Mouse (Mus musculus) hindbrain, embryonic 13.5 days (tissue): ENCODE data around the gene Pdk2. TPM values are rescaled to one million over a fixed set of nuclear protein-coding genes. Genes with fewer than 3 reads are reported as not detected.

Source experiments
- ATAC-seq: fragments of 200-750 bp; cut with Nextera tagmentation; 2 replicates; pipeline ENCODE4 v1.8.0; 2017; ENCODE audit warnings: moderate TSS enrichment; ENCODE audit not compliant: low FRiP score
- H3K27ac ChIP-seq: fragments of 300-500 bp; sonication (generic); 2 replicates; pipeline ENCODE4 v1.5.1; 2015; ENCODE audit warnings: inconsistent platforms, mild to moderate bottlenecking, moderate library complexity
- H3K27me3 ChIP-seq: fragments of 300-500 bp; sonication (generic); 2 replicates; pipeline ENCODE4 v1.6.1; 2015; ENCODE audit warnings: mild to moderate bottlenecking, inconsistent platforms
- H3K36me3 ChIP-seq: fragments of 300-500 bp; sonication (generic); 2 replicates; pipeline ENCODE4 v1.6.1; 2015; ENCODE audit warnings: mild to moderate bottlenecking, inconsistent platforms
- H3K4me1 ChIP-seq: fragments of 300-500 bp; sonication (generic); replicated peaks from 2 replicates; pipeline ENCODE4 v1.6.1; 2015; ENCODE audit warnings: inconsistent platforms
- H3K4me2 ChIP-seq: fragments of 300-500 bp; sonication (generic); 2 replicates; pipeline ENCODE4 v1.6.1; 2015; ENCODE audit warnings: inconsistent platforms, mild to moderate bottlenecking, moderate library complexity
- H3K4me3 ChIP-seq: fragments of 300-500 bp; sonication (generic); 2 replicates; pipeline ENCODE4 v1.5.1; 2015; ENCODE audit warnings: mild to moderate bottlenecking, inconsistent platforms
- H3K9ac ChIP-seq: fragments of 300-500 bp; sonication (generic); 2 replicates; pipeline ENCODE4 v1.6.1; 2015; ENCODE audit warnings: mild to moderate bottlenecking, inconsistent platforms
- H3K9me3 ChIP-seq: fragments of 300-500 bp; sonication (generic); 2 replicates; pipeline ENCODE4 v1.6.1; 2016; ENCODE audit warnings: inconsistent platforms
- WGBS: fragments of 180-500 bp; shearing (Covaris S2); methylation state at CpG from one replicate; pipeline ENCODE4 v1.1.7; 2015; 5-methylcytosine and 5-hydroxymethylcytosine counted together
- polyA plus RNA-seq: library from polyadenylated mRNA; unstranded; fragments of >200 nt; fragmentation: Nextera tagmentation; extraction: Ambion mirVana; gene quantifications from 2 replicates; pipeline ENCODE4 v1.2.1, GENCODE M21; 2015

Pdk2 gene
- polyA plus RNA-seq, 1 experiment from 2014 or later, result 24.2 TPM

DNA sequence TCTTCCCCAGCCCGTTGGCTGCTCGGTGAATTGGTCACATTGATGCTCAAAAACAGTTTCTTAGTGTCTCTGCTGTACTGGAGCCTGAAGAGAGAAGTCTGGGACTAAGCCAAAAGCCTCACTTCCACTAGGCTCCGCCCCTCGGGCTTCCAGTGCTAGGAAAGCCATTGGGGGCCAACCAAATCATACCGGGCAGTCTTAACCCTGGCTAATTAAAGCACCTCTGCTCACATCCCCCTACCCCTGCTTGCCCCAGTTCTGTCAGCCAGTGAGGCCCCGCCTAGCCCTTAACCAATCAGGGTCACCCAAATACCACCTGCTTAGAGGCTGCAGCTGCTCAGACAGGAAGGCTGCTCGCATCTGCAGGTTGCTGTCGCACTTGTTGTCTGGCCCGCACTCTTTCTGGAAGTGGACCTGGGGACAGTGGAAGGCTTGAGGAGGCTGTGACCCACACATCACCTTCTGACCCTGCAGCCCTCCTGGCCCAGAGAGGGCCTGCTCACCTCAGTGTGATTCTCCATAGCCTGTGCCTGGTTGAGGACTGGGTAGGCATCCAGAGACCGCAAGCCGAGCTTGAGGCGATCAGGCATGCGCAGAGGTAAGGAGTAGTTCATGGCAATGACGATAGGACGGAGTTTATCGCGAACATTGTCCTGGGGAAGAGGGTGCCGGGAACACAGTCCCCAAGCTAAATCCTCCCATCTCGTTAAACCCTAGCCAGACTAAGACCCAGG is 15.8 kb upstream of the Pdk2 start:
- 30% methylated on average over 19 of the region's 19 CpGs for WGBS
- Histone ChIP-seq H3K4me2 (no peak overlapping the region), H3K9ac (no peak overlapping the region), H3K4me1 (peaks cover 7% of the 10 kb centered on the region; the same call in 1 of the 2 replicates), H3K4me3 (no peak overlapping the region), H3K36me3 (peaks cover 71% of the 10 kb centered on the region), H3K27ac (no peak overlapping the region), H3K9me3 (no peaks in the 10 kb centered on the region), H3K27me3 (peaks cover 29% of the 10 kb centered on the region)
- ATAC-seq, result no peak

DNA sequence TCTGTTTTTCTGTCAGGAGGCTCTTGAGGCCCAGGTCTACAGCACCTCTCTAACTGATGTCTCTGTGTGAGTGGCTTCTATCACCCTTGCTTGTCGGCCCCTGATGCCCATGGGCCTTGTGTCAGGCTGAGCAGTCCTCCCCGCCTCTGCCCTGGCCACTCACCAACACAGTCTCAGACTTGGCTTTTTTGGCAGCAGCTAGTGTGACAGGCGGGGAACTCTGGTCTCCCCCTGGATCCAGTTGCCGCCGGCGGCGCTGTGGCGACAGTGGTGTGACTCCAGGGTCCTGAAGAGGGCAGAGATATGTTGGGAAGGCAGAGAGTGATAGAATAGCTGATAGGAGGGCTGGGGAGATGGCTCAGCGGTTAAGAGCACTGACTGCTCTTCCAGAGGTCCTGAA is 11.9 kb upstream of the Pdk2 start:
- no peak for ATAC-seq
- peaks cover 7% of the 10 kb centered on the region; the same call in 1 of the 2 replicates for H3K4me1 ChIP-seq
- peaks cover 26% of the 10 kb centered on the region for H3K27me3 ChIP-seq
- H3K4me2 ChIP-seq, result no peak overlapping the region
- H3K27ac ChIP-seq, result no peak overlapping the region
- no peak overlapping the region for H3K4me3 ChIP-seq
- H3K36me3 ChIP-seq, result peaks cover 59% of the 10 kb centered on the region
- 84% methylated on average over 9 of the region's 9 CpGs for WGBS
- no peak overlapping the region for H3K9ac ChIP-seq
- H3K9me3 ChIP-seq, result no peaks in the 10 kb centered on the region

DNA sequence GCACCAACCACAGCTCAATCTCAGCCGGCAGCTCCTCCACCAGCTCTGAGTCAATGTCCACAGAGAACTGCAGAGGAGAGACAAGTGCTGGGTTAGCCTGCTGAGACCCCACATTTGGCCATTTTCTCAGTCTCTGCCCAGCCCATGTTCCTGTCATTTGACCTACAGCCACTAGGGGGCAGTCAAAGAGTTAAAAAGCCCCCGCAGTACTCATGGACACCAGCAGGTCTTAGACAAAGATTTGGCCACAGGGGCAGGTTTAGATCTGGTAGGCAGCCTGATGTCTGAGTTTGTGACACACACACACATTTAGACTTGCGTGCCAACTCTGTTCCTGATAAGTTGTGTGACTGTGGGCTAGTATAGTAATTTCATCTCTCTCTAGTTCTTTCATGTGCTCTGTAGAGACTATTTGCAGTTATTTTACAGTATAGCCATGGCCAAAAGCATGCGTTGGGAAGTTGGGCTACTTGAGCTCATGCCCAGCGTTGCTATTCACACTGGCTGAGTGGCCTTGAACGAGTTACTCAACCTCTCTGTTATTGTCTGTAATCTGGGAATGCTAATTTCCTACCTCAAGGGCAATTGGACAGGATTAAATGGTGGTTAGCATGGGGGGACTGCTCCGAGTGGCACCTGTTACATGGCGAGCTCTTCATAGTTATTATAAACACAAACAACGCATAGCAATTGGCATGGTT is 6.0 kb upstream of the Pdk2 start:
- peaks cover 5% of the 10 kb centered on the region for H3K4me1 ChIP-seq
- ATAC-seq, result peak; percentile 58
- H3K9me3 ChIP-seq, result no peaks in the 10 kb centered on the region
- no peak overlapping the region for H3K4me2 ChIP-seq
- peaks cover 26% of the 10 kb centered on the region for H3K36me3 ChIP-seq
- peaks cover 10% of the 10 kb centered on the region; the same call in 1 of the 2 replicates for H3K27me3 ChIP-seq
- H3K4me3 ChIP-seq, result no peak overlapping the region
- H3K9ac ChIP-seq, result no peak overlapping the region
- H3K27ac ChIP-seq, result no peak overlapping the region
- WGBS, result 60% methylated on average over 9 of the region's 9 CpGs

DNA sequence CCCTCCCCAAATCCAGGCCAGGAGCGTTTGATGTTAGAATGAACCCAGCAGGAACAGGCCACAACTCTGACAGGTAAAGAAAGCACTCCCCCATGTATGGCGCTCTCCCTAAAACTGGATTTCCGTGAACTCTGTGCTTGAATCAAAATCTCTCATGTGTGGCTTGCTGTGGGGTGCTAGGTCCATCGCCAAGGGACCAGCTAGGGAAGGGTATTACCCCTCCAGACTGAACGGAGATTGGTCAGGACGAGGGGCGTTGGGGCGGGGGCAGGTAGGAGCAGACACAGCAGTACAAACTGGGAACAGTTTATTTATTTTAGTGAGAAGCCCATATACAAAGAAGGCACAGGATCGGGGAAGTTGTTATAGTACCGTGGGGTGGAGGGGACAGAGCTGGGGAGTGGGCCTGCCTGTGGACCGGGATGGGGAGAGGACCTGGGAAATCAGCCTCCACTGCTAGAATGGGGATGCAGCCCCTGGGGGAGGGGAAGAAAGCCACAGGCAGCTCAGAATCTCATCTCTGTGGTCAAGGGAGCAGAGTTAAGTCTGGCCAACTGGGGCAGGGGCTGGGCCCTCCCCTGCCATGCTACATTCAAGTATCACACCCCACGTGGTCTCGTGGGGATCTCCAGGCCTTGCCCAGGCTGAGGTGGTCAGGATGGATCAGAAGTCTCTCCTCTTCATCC is 3.2 kb upstream of the Pdk2 start:
- Histone ChIP-seq H3K27ac (no peak overlapping the region), H3K36me3 (peaks cover 15% of the 10 kb centered on the region), H3K4me3 (no peak overlapping the region), H3K4me2 (no peak overlapping the region), H3K9ac (no peak overlapping the region), H3K27me3 (peaks cover 15% of the 10 kb centered on the region; the same call in 1 of the 2 replicates), H3K9me3 (no peaks in the 10 kb centered on the region), H3K4me1 (peaks cover 24% of the 10 kb centered on the region)
- WGBS, result 54% methylated on average over 13 of the region's 13 CpGs
- ATAC-seq, result no peak

DNA sequence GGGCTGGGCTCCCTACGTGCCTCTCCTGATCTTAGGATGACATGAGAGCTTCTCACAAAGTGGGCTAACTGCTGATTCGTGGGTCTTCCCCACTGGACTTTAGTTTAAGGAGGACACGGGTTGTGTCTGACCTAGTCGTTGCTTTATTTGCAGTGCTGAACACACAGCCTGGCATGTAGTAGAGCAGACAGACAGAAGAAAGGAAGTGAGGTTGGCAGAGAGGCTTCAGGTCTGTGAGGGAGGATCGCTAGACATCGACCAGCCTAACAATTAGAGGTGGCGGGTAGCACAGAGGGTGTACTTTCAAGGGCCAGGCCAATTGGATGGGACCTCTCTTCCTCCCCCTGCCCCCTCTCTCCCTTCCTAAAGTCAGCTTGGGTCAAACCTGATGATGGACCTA is 2.5 kb upstream of the Pdk2 start:
- peaks cover 15% of the 10 kb centered on the region; the same call in 1 of the 2 replicates for H3K27me3 ChIP-seq
- no peak overlapping the region for H3K9ac ChIP-seq
- peaks cover 24% of the 10 kb centered on the region for H3K4me1 ChIP-seq
- H3K36me3 ChIP-seq, result peaks cover 16% of the 10 kb centered on the region
- no peak overlapping the region for H3K4me3 ChIP-seq
- ATAC-seq, result no peak
- H3K9me3 ChIP-seq, result no peaks in the 10 kb centered on the region
- H3K27ac ChIP-seq, result no peak overlapping the region
- 55% methylated on average over 7 of the region's 7 CpGs for WGBS
- no peak overlapping the region for H3K4me2 ChIP-seq

DNA sequence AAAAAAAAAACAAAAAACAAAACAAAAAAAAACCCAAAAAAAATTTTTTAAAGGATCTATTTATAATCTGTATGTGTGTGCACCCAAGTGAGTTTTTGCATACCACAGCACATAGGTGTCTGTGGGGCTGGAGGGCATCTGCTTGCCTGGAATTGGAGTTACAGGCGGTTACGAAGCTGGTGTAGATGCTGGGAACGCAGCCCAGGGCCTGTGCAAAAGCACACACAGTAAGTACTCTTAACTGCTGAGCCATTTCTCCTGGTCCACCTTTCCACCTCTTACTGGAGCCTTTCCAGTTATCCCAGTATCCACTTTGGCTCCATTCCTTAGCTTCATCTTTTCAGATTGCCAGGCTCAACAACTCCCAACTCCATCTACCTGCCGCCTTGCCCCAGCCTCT is 1.9 kb upstream of the Pdk2 start:
- no peak for ATAC-seq
- Histone ChIP-seq H3K36me3 (peaks cover 20% of the 10 kb centered on the region), H3K4me1 (peaks cover 26% of the 10 kb centered on the region), H3K4me3 (no peak overlapping the region), H3K27ac (no peak overlapping the region), H3K27me3 (peaks cover 15% of the 10 kb centered on the region; the same call in 1 of the 2 replicates), H3K9ac (no peak overlapping the region), H3K9me3 (no peaks in the 10 kb centered on the region), H3K4me2 (no peak overlapping the region)
- WGBS, result 90% methylated on average over 4 of the region's 4 CpGs

DNA sequence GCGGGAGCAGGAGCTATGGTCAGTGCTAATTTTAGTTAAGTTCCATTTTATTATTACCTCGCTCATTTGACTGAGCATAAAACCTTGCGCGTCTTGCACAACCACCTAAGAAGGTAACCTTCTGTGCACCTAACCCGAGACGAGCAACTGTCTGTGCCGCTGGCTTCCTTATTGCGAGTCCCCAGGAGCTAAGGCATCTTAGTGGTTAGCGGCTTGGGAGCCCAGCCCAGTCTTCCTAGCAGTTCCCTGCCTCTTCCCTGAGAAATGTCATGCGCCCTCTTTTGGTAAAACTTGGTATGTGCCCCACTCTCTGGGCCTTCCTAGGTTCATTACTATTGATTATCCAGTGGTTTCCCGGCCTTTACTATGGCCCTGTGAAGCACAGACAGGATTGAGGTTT is 942 bp upstream of the Pdk2 start:
- peaks cover 20% of the 10 kb centered on the region for H3K36me3 ChIP-seq
- peak overlapping the region; percentile 61 for H3K9ac ChIP-seq
- H3K27me3 ChIP-seq, result peaks cover 15% of the 10 kb centered on the region; the same call in 1 of the 2 replicates
- 0 out of 2 replicates have a peak overlapping the region, but pooled peaks have one; percentile 52 for H3K27ac ChIP-seq
- peak overlapping the region; percentile 78 for H3K4me3 ChIP-seq
- H3K4me1 ChIP-seq, result peaks cover 26% of the 10 kb centered on the region
- under 1% methylated on average over 11 of the region's 11 CpGs for WGBS
- H3K9me3 ChIP-seq, result no peaks in the 10 kb centered on the region
- ATAC-seq, result no peak
- H3K4me2 ChIP-seq, result peak overlapping the region; percentile 83

DNA sequence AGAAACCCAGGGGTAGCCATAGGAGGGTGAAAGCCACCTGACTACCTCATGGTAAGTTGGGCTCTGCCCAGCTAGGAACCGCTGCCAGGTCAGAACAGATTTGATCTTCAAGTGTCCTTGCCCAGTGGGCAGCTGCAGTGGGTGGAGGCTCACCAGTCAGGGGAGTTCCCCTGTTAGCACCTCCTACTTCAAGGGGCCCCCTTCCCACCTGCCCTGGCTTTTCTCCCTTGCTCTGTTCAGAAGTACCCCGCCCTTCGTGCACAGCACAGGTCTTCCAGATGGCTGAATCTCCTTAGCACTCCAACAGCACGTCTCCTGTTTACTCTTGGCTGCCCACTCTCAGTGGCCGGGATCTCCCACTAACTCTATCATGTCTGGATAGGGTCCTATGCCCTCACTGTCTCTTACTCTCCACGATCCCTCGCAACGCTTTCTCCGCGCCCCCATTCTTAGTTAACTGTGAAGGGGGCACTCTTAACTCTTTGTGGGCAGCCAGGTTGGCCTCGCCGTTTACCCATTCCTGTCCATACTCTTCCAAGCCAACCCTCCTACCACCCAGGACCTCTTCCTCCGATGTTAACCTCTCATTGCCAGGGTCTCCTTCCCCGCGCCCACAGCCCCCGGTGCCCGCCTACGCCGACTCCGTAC is 539 bp downstream of the Pdk2 start:
- Histone ChIP-seq H3K4me1 (peaks cover 26% of the 10 kb centered on the region), H3K4me3 (peak overlapping the region; percentile 78), H3K9ac (peak overlapping the region; percentile 82), H3K9me3 (no peaks in the 10 kb centered on the region), H3K27ac (peak overlapping the region; percentile 75), H3K36me3 (peaks cover 14% of the 10 kb centered on the region), H3K27me3 (peaks cover 15% of the 10 kb centered on the region; the same call in 1 of the 2 replicates), H3K4me2 (peak overlapping the region; percentile 83)
- WGBS, result 1% methylated on average over 20 of the region's 20 CpGs
- ATAC-seq, result peak; percentile 30

DNA sequence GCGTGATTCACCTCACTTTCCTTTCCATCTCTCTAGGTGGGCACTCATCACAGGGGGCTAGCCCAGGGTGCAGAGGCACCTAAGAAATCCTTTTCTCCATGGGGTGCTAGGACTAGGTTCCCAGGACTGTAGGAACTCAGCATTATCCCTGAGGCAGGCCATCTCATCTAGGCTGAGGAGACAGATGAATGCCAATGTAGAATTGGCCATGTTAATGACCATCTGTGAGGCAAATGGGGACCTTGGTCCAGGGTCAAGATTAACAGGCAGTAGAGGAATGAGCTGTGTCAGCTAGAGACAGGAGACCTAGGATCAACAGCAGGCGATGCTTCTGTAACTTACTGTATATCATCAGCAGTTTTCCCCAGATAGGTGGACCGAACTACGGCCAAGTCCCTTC is 1.4 kb downstream of the Pdk2 start:
- H3K9ac ChIP-seq, result peak overlapping the region; percentile 82; the same call in 1 of the 2 replicates
- H3K27me3 ChIP-seq, result peaks cover 8% of the 10 kb centered on the region; the same call in 1 of the 2 replicates
- peaks cover 26% of the 10 kb centered on the region for H3K4me1 ChIP-seq
- peak overlapping the region; percentile 83 for H3K4me2 ChIP-seq
- H3K36me3 ChIP-seq, result peaks cover 7% of the 10 kb centered on the region
- peak overlapping the region; percentile 78 for H3K4me3 ChIP-seq
- 81% methylated on average over 4 of the region's 4 CpGs for WGBS
- H3K9me3 ChIP-seq, result no peaks in the 10 kb centered on the region
- no peak for ATAC-seq
- no peak overlapping the region for H3K27ac ChIP-seq

DNA sequence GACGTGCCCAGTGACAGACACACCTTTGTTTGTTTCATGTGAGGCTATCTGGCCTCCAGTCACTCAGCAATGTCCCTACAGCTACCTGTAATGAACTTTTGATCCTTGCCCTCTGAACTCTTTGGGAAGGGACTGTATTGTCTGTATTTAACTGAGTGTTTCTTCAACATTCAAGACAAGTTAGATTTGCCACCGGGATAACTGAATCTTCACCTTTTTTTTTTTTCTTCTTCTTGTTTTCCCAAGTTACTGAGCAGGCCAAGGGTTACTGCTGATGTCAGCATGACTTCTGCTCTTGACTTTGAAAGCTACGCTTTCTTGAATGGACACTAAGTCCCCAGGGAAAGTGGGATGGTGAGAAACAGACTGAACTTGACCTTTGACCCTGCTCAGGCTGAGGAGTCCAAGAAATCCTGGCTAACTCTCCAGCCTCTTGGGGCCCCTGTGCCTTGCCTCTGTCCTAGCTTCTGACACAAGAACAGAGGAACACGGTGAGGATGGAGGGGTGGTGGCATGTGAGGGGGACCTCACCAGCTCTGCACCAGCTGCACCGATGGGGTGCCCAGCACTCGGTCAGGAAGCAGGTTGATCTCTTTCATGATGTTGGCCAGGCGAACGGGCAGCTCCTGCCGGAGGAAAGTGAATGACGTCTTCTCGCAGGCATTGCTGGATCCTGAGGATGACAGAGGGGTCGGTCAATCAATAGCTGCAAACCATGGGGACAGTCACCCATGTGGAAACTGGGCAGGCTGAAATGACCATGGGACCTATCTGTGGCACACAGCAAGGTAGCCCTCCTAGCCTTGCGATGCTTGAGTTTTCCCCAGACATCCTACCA is 2.1 kb downstream of the Pdk2 start:
- 84% methylated on average over 13 of the region's 13 CpGs for WGBS
- H3K4me1 ChIP-seq, result peaks cover 24% of the 10 kb centered on the region
- H3K27me3 ChIP-seq, result 0 out of 2 replicates have a peak, but pooled peaks cover 5% of the 10 kb centered on the region
- ATAC-seq, result no peak
- H3K27ac ChIP-seq, result no peak overlapping the region
- H3K9me3 ChIP-seq, result no peaks in the 10 kb centered on the region
- H3K9ac ChIP-seq, result peak overlapping the region; percentile 82; the same call in 1 of the 2 replicates
- peaks cover 5% of the 10 kb centered on the region for H3K36me3 ChIP-seq
- H3K4me3 ChIP-seq, result no peak overlapping the region
- no peak overlapping the region for H3K4me2 ChIP-seq

DNA sequence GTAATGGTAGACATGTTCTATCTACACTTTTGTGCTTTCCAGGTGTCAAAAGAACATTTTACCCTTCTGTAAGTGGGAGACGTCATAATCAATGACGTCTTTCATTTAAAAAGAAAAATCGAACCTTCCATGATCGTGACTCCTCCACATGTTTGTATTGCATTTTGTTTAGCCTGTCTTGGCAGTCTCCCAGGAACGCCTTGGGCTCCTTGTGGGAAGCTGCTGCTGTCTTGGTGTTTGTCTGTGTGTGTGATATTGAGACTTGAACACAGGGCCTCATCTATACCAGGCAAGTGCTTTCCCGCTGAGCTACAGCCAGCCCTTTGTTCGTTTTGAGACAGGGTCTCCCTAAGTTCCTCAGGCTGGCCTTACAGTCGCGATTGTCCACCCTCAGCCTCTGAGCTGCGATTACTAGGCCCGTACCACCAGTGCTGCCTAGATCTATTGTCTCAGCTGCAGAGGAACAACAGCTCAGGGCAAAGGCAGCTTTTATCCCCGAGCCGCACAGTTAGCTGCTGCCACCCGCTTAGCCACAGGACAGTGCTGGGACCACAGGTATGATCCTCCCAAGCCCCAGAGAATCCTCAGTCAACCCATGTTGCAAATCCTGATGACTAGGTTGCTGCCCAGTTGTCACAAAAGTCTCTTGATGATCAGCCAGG is 2.9 kb downstream of the Pdk2 start:
- no peak for ATAC-seq
- Histone ChIP-seq H3K4me2 (no peak overlapping the region), H3K4me3 (no peak overlapping the region), H3K4me1 (peaks cover 24% of the 10 kb centered on the region), H3K9me3 (no peaks in the 10 kb centered on the region), H3K36me3 (peaks cover 5% of the 10 kb centered on the region), H3K9ac (no peak overlapping the region), H3K27ac (no peak overlapping the region), H3K27me3 (0 out of 2 replicates have a peak, but pooled peaks cover 5% of the 10 kb centered on the region)
- 68% methylated on average over 14 of the region's 14 CpGs for WGBS
